Mouse (Mus musculus) myocyte (in vitro differentiated cells): ENCODE measurements at regions not wholly inside any gene's neighbourhood (a gene's known extent, or its start where the extent isn't known, plus 50 kb on each side); places are given as distances from the start of the nearest gene placed in this dataset.

Source experiments
- H3K27me3 ChIP-seq: one replicate; pipeline ENCODE4 v1.6.1; 2011; ENCODE audit not compliant: control insufficient read depth, insufficient read depth, insufficient read length
- H3K36me3 ChIP-seq: one replicate; pipeline ENCODE4 v1.6.1; 2011; ENCODE audit not compliant: control insufficient read depth, insufficient read depth
- H3K4me2 ChIP-seq: one replicate; pipeline ENCODE4 v1.6.1; 2011; ENCODE audit warnings: low read depth, control low read depth
- H3K4me3 ChIP-seq: one replicate; pipeline ENCODE4 v1.5.1; 2011; ENCODE audit warnings: mild to moderate bottlenecking, control low read depth, moderate library complexity
- H3K79me2 ChIP-seq: one replicate; pipeline ENCODE4 v1.6.1; 2011; ENCODE audit not compliant: control insufficient read depth, insufficient read depth
- H3ac ChIP-seq: one replicate; pipeline ENCODE4 v1.6.1; 2011; ENCODE audit not compliant: control insufficient read depth, insufficient read length
- CEBPB ChIP-seq: IDR thresholded peaks from 2 replicates; pipeline ENCODE4 v1.6.1; 2011; ENCODE audit warnings: mild to moderate bottlenecking, moderate library complexity; ENCODE audit not compliant: poor library complexity, insufficient read depth, severe bottlenecking
- E2F4 ChIP-seq: IDR thresholded peaks from one replicate; pipeline ENCODE4 v1.6.1; 2011; ENCODE audit warnings: mild to moderate bottlenecking, control low read depth, moderate library complexity; ENCODE audit not compliant: insufficient read depth
- MAX ChIP-seq: IDR thresholded peaks from one replicate; pipeline ENCODE4 v1.6.1; 2011; ENCODE audit warnings: low read depth, mild to moderate bottlenecking, control low read depth
- MYOD1 ChIP-seq, 3 experiments: IDR thresholded peaks; one replicate each; pipeline ENCODE4 v1.6.1; 2011; ENCODE audit warnings: control low read depth in 2 of 3, low read depth in 2 of 3, mild to moderate bottlenecking in 2 of 3, moderate library complexity in 1 of 3; ENCODE audit not compliant: insufficient read length in 2 of 3, control insufficient read depth in 1 of 3
- MYOG ChIP-seq, 3 experiments: IDR thresholded peaks; one replicate each; pipeline ENCODE4 v1.6.1; 2011; ENCODE audit warnings: control low read depth in 2 of 3, low read depth in 2 of 3, mild to moderate bottlenecking in 2 of 3; ENCODE audit not compliant: insufficient read length in 2 of 3, control insufficient read depth in 1 of 3, insufficient read depth in 1 of 3
- POLR2A ChIP-seq: IDR thresholded peaks from one replicate; pipeline ENCODE4 v1.6.1; 2011; ENCODE audit warnings: low read depth, mild to moderate bottlenecking, control low read depth, moderate library complexity; ENCODE audit not compliant: insufficient read length
- POLR2AphosphoS2 ChIP-seq: IDR thresholded peaks from one replicate; pipeline ENCODE4 v1.6.1; 2011; ENCODE audit warnings: low read depth, control low read depth; ENCODE audit not compliant: insufficient read length
- REST ChIP-seq: IDR thresholded peaks from one replicate; pipeline ENCODE4 v1.6.1; 2011; ENCODE audit warnings: mild to moderate bottlenecking, control low read depth, moderate library complexity; ENCODE audit not compliant: insufficient read depth, insufficient read length
- SRF ChIP-seq: IDR thresholded peaks from one replicate; pipeline ENCODE4 v1.6.1; 2011; ENCODE audit warnings: low read depth; ENCODE audit not compliant: control insufficient read depth, insufficient read length
- TCF12 ChIP-seq: IDR thresholded peaks from one replicate; pipeline ENCODE4 v1.6.1; 2011; ENCODE audit warnings: mild to moderate bottlenecking, control low read depth; ENCODE audit not compliant: poor library complexity, insufficient read depth, severe bottlenecking
- TCF3 ChIP-seq: IDR thresholded peaks from one replicate; pipeline ENCODE4 v1.6.1; 2011; ENCODE audit warnings: low read depth, control low read depth; ENCODE audit not compliant: insufficient read length
- USF1 ChIP-seq: IDR thresholded peaks from one replicate; pipeline ENCODE4 v1.6.1; 2011; ENCODE audit warnings: low read depth, mild to moderate bottlenecking, control low read depth, moderate library complexity

DNA sequence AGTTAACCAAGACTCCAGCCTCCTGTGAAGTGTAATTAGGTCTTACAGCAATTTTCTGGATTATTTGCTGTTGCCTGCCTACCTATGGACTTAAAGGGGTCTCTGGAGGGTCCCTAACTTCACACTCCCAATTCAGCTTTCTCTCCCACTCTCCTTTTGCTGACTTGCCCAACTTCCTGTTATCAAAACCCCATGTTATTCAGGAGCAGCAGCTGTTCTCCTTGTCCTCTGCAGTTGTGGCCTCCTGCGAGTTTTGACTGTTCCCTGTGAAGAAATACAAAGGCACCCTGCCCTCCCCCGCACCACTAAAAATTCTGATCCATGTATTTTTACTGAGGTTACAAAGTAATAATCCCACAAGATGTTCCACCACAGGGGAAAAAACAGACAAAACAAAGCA is 146.8 kb upstream of the Dcn start:
- H3K79me2 ChIP-seq = no peaks in the 10 kb centered on the region
- peak in 2 of 3 experiments; percentile 37 to 47 for TF ChIP-seq MYOG (IDR thresholded peaks at IDR 0.05; ENCODE audit: control insufficient read depth in 1 of 3, insufficient read depth in 1 of 3, insufficient read length in 2 of 3, low read depth in 2 of 3)
- TF ChIP-seq MYOD1 (IDR thresholded peaks at IDR 0.05; ENCODE audit: control insufficient read depth in 1 of 3, insufficient read length in 2 of 3, low read depth in 2 of 3) = peak in 2 of 3 experiments; percentile 62 to 80
- no peak for TF ChIP-seq POLR2A
- no peak for TF ChIP-seq TCF12
- no peaks in the 10 kb centered on the region for H3K27me3 ChIP-seq
- no peaks in the 10 kb centered on the region for H3K36me3 ChIP-seq
- H3ac ChIP-seq = no peak overlapping the region
- no peak overlapping the region for H3K4me2 ChIP-seq
- H3K4me3 ChIP-seq = no peak overlapping the region

DNA sequence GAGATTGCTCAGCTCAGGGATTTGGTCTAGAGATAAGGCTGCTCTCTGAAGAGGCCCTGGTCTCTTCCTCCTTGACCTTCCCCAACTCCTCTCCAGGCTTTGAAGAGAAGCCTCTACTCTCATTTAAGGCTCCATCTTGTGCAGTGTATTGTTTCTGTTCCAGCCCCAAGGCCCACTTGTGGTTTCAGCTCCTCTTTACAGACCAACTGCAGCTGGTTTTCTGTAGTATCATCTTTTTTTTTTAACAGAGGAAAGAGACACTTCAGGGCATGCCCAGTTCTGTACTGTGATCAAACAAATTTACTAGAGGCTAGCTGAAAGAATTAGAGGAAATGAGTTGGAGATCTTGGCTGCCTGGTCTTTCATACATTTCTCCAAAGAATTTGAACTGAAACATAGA is 145.4 kb upstream of the Dcn start:
- Histone ChIP-seq H3ac (no peak overlapping the region), H3K4me2 (no peak overlapping the region), H3K79me2 (no peaks in the 10 kb centered on the region), H3K27me3 (no peaks in the 10 kb centered on the region), H3K36me3 (no peaks in the 10 kb centered on the region), H3K4me3 (no peak overlapping the region)
- no peak for TF ChIP-seq MYOG (IDR thresholded peaks at IDR 0.05; ENCODE audit: control insufficient read depth in 1 of 3, insufficient read depth in 1 of 3, insufficient read length in 2 of 3, low read depth in 2 of 3)
- TF ChIP-seq MYOD1 (IDR thresholded peaks at IDR 0.05; ENCODE audit: control insufficient read depth in 1 of 3, insufficient read length in 2 of 3, low read depth in 2 of 3) = no peak
- no peak for TF ChIP-seq USF1
- no peak for TF ChIP-seq CEBPB
- no peak for TF ChIP-seq POLR2AphosphoS2
- TF ChIP-seq REST = no peak
- no peak for TF ChIP-seq E2F4
- TF ChIP-seq MAX = no peak
- TF ChIP-seq TCF3 = no peak
- TF ChIP-seq SRF = no peak

DNA sequence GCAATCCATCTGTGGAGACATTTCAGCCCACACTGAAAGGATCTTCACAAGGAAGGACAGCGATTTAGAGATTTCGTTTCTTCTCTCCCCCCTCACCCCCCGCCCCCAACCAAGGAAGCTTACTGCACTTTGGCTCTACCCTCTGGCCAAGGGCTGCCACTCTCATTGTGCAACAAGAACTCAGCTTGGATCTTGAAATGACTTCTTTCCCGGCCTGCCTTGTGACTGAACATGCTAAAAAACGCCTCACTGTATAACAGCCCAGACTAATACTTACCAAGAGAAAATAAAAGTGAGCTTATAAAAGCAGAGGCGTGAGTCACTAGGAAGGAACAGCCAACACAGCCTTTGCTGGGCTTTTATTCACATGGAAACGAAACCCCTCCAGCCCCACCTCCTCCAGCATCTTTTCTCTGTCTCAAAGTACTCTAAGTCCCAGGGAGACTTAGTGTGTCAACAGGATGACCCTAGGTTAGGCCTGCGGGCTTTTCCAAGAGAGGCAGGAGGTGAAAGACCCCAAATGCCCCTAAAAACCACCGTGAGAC is 144.7 kb upstream of the Dcn start:
- Histone ChIP-seq H3K27me3 (no peaks in the 10 kb centered on the region), H3K4me2 (no peak overlapping the region)
- TF ChIP-seq TCF3 (no peak), MYOG (IDR thresholded peaks at IDR 0.05; ENCODE audit: control insufficient read depth in 1 of 3, insufficient read depth in 1 of 3, insufficient read length in 2 of 3, low read depth in 2 of 3) (no peak), CEBPB (no peak), MYOD1 (IDR thresholded peaks at IDR 0.05; ENCODE audit: control insufficient read depth in 1 of 3, insufficient read length in 2 of 3, low read depth in 2 of 3) (no peak), SRF (no peak), E2F4 (no peak), POLR2AphosphoS2 (no peak), USF1 (no peak), REST (no peak), MAX (no peak), POLR2A (no peak), TCF12 (no peak)

DNA sequence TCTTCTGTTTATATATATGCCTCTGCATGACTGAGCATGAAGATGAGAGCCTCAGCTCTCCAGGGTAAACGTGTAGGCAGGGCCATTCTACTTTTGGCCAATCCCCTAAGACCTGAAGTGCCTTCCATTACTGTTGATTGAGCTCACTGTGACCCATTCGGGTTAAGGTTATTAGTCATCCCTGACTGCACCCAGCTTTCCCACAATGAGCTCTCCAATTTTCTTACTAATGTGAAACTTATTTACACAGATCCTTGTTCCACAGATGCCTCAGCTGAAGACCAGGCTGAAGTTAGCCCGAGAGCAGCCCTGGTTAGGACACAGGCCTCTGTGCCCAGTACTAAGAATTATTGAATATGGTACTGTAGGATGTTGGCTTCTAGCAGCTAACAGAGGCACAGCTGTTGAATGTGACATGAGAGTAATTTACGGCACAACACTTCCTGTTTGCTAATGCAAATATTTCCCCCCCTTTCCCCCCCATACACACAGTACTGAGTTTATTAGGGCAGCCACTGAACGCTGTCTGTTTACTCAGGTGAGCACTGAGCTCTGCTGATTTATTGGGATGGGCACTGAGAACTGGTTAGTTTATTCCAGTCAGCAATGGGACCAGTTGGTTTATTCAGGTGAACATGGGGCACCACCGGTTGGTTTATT is 141.2 kb upstream of the Dcn start:
- H3K4me3 ChIP-seq = no peak overlapping the region
- no peaks in the 10 kb centered on the region for H3K36me3 ChIP-seq
- no peaks in the 10 kb centered on the region for H3K79me2 ChIP-seq
- H3K4me2 ChIP-seq = peak overlapping the region; percentile 40
- H3ac ChIP-seq = no peak overlapping the region
- no peaks in the 10 kb centered on the region for H3K27me3 ChIP-seq
- no peak for TF ChIP-seq REST
- peak in 1 of 3 experiments; percentile 1 for TF ChIP-seq MYOD1 (IDR thresholded peaks at IDR 0.05; ENCODE audit: control insufficient read depth in 1 of 3, insufficient read length in 2 of 3, low read depth in 2 of 3)

More for the DNA sequence above, 144.7 kb upstream of the Dcn start:
- Histone ChIP-seq H3K79me2 (no peaks in the 10 kb centered on the region), H3K36me3 (no peaks in the 10 kb centered on the region), H3ac (no peak overlapping the region), H3K4me3 (no peak overlapping the region)

DNA sequence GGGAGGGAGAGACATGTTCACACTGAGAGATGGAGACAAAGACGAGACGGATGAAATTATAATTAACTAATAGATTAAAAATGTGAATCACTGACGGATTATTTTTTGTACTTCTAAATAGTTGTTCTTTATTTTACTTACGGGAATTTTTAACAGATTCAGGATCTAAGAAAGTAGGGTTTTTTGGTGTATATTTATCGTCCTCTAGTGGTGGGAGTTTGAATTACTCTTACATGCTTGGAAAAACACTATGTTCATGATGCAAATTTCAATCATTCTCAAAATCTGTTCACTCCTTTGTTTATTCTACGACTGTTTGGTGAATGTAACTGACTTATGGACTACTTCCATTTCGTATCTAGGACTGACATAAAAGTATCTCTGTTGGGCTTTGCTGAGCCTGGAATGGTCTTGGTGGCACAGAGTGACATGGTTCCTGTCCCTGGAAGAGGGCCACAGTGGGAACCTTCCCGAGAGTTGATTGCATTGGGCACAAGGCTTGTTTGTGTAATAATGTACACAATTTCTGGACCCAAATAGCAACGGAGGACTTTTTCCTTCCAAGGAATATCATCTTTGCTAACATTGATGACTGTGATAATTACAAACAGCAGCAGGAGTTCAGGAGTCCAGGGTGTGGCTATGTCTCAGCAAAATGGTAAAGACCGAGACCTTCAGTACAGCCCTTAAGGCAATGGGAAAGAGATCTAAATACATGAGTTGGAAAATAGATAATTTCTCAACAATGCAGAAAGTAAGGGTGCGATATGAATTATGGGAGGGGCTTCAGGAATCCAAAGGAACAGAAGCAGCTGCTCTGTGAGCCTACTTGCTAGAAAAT is 139.3 kb upstream of the Dcn start:
- H3ac ChIP-seq = no peak overlapping the region
- no peaks in the 10 kb centered on the region for H3K36me3 ChIP-seq
- no peaks in the 10 kb centered on the region for H3K27me3 ChIP-seq
- H3K4me3 ChIP-seq = no peak overlapping the region
- TF ChIP-seq CEBPB (no peak), POLR2AphosphoS2 (no peak), POLR2A (no peak), TCF3 (no peak), MYOD1 (IDR thresholded peaks at IDR 0.05; ENCODE audit: control insufficient read depth in 1 of 3, insufficient read length in 2 of 3, low read depth in 2 of 3) (no peak), E2F4 (no peak), SRF (no peak), REST (no peak), USF1 (no peak), TCF12 (no peak), MAX (no peak), MYOG (IDR thresholded peaks at IDR 0.05; ENCODE audit: control insufficient read depth in 1 of 3, insufficient read depth in 1 of 3, insufficient read length in 2 of 3, low read depth in 2 of 3) (no peak)
- H3K79me2 ChIP-seq = no peaks in the 10 kb centered on the region
- peak overlapping the region; percentile 46 for H3K4me2 ChIP-seq
